Mouse (Mus musculus): ENCODE results near the gene Fam177a. TPM values are rescaled to one million over a fixed set of nuclear protein-coding genes. Genes with fewer than 3 reads are reported as not detected.
"Not testable (repeated sequence)": the region's sequence is repeated elsewhere in the genome, so short reads cannot be mapped to it uniquely, and the experiment has no call there.

The Fam177a gene
- total and polyA plus RNA-seq, 3 experiments, result 11.8 to 12.5 TPM; not detected in 1

GRCm38 (mm10) chr12:55124731-55125130, 462 bp downstream of the Fam177a start:
- H3K4me1 ChIP-seq (ENCODE audit: control insufficient read depth in 1 of 2, insufficient read depth in 2 of 2); H3K9me3 ChIP-seq (replicated peaks; ENCODE audit: low read length); H3K79me2 ChIP-seq (replicated peaks; ENCODE audit: control insufficient read depth, extremely low read depth, insufficient read depth, poor library complexity, severe bottlenecking); H3K4me3 ChIP-seq (replicated peaks in 1 of 3; ENCODE audit: low read depth in 2 of 3, low read length in 2 of 3, poor library complexity in 1 of 3); H3K36me3 ChIP-seq (replicated peaks in 1 of 2; ENCODE audit: control insufficient read depth in 1 of 2, insufficient read depth in 1 of 2, low read length in 1 of 2); DNase-seq (ENCODE audit: extremely low read depth); H3K27ac ChIP-seq (ENCODE audit: insufficient read depth, low read depth); dilution Hi-C loops (cut with MboI; ENCODE audit: extremely low pct_ligation_motif_present, extremely low pct_unique_long_range_greater_than_20kb, low sequenced_read_pairs); in situ Hi-C loops (cut with MboI; ENCODE audit: low pct_ligation_motif_present, low pct_unique_long_range_greater_than_20kb, low sequenced_read_pairs); H3K27me3 ChIP-seq (replicated peaks); H3K4me2 ChIP-seq (ENCODE audit: insufficient read depth, low read depth, poor library complexity, severe bottlenecking); H3K9ac ChIP-seq (ENCODE audit: insufficient read depth, low read depth): not testable (repeated sequence)

GRCm38 (mm10) chr12:55135540-55135939, 11.3 kb downstream of the Fam177a start:
- H3K9ac ChIP-seq (ENCODE audit: insufficient read depth, low read depth); H3K79me2 ChIP-seq (replicated peaks; ENCODE audit: control insufficient read depth, extremely low read depth, insufficient read depth, poor library complexity, severe bottlenecking); H3K4me3 ChIP-seq (replicated peaks in 1 of 3; ENCODE audit: low read depth in 2 of 3, low read length in 2 of 3, poor library complexity in 1 of 3); H3K36me3 ChIP-seq (replicated peaks in 1 of 2; ENCODE audit: control insufficient read depth in 1 of 2, insufficient read depth in 1 of 2, low read length in 1 of 2); in situ Hi-C loops (cut with MboI; ENCODE audit: low pct_ligation_motif_present, low pct_unique_long_range_greater_than_20kb, low sequenced_read_pairs); H3K27me3 ChIP-seq (replicated peaks); H3K4me2 ChIP-seq (ENCODE audit: insufficient read depth, low read depth, poor library complexity, severe bottlenecking); H3K27ac ChIP-seq (ENCODE audit: insufficient read depth, low read depth); H3K9me3 ChIP-seq (replicated peaks; ENCODE audit: low read length); DNase-seq (ENCODE audit: extremely low read depth); H3K4me1 ChIP-seq (ENCODE audit: control insufficient read depth in 1 of 2, insufficient read depth in 2 of 2); dilution Hi-C loops (cut with MboI; ENCODE audit: extremely low pct_ligation_motif_present, extremely low pct_unique_long_range_greater_than_20kb, low sequenced_read_pairs): not testable (repeated sequence)

GRCm38 (mm10) chr12:55137859-55138258, 13.6 kb downstream of the Fam177a start:
- DNase-seq (ENCODE audit: extremely low read depth); H3K27me3 ChIP-seq (replicated peaks); H3K4me1 ChIP-seq (ENCODE audit: control insufficient read depth in 1 of 2, insufficient read depth in 2 of 2); H3K79me2 ChIP-seq (replicated peaks; ENCODE audit: control insufficient read depth, extremely low read depth, insufficient read depth, poor library complexity, severe bottlenecking); H3K27ac ChIP-seq (ENCODE audit: insufficient read depth, low read depth); H3K9me3 ChIP-seq (replicated peaks; ENCODE audit: low read length); in situ Hi-C loops (cut with MboI; ENCODE audit: low pct_ligation_motif_present, low pct_unique_long_range_greater_than_20kb, low sequenced_read_pairs); dilution Hi-C loops (cut with MboI; ENCODE audit: extremely low pct_ligation_motif_present, extremely low pct_unique_long_range_greater_than_20kb, low sequenced_read_pairs); H3K36me3 ChIP-seq (replicated peaks in 1 of 2; ENCODE audit: control insufficient read depth in 1 of 2, insufficient read depth in 1 of 2, low read length in 1 of 2); H3K4me3 ChIP-seq (replicated peaks in 1 of 3; ENCODE audit: low read depth in 2 of 3, low read length in 2 of 3, poor library complexity in 1 of 3); H3K9ac ChIP-seq (ENCODE audit: insufficient read depth, low read depth); H3K4me2 ChIP-seq (ENCODE audit: insufficient read depth, low read depth, poor library complexity, severe bottlenecking): not testable (repeated sequence)

- H3K27ac ChIP-seq (ENCODE audit: insufficient read depth, low read depth); H3K36me3 ChIP-seq (replicated peaks in 1 of 2; ENCODE audit: control insufficient read depth in 1 of 2, insufficient read depth in 1 of 2, low read length in 1 of 2); H3K4me2 ChIP-seq (ENCODE audit: insufficient read depth, low read depth, poor library complexity, severe bottlenecking); dilution Hi-C loops (cut with MboI; ENCODE audit: extremely low pct_ligation_motif_present, extremely low pct_unique_long_range_greater_than_20kb, low sequenced_read_pairs); H3K79me2 ChIP-seq (replicated peaks; ENCODE audit: control insufficient read depth, extremely low read depth, insufficient read depth, poor library complexity, severe bottlenecking); H3K4me3 ChIP-seq (replicated peaks in 1 of 3; ENCODE audit: low read depth in 2 of 3, low read length in 2 of 3, poor library complexity in 1 of 3); H3K27me3 ChIP-seq (replicated peaks); in situ Hi-C loops (cut with MboI; ENCODE audit: low pct_ligation_motif_present, low pct_unique_long_range_greater_than_20kb, low sequenced_read_pairs); DNase-seq (ENCODE audit: extremely low read depth); H3K9me3 ChIP-seq (replicated peaks; ENCODE audit: low read length); H3K9ac ChIP-seq (ENCODE audit: insufficient read depth, low read depth); H3K4me1 ChIP-seq (ENCODE audit: control insufficient read depth in 1 of 2, insufficient read depth in 2 of 2): not testable (repeated sequence)
Measured at GRCm38 (mm10) chr12:55154559-55155448, 30.5 kb downstream of the Fam177a start, which contains the start of gene Srp54b. Gene Srp54b (plus strand): TSS chr12:55155104.

- not testable (repeated sequence) for H3K4me3 ChIP-seq (replicated peaks in 1 of 3; ENCODE audit: low read depth in 2 of 3, low read length in 2 of 3, poor library complexity in 1 of 3)
Measured at GRCm38 (mm10) chr12:55155449-55155783, 31.1 kb downstream of the Fam177a start.

GRCm38 (mm10) chr12:55167034-55167557, 42.8 kb downstream of the Fam177a start:
- H3K27ac ChIP-seq (ENCODE audit: insufficient read depth, low read depth); H3K4me3 ChIP-seq (replicated peaks in 1 of 3; ENCODE audit: low read depth in 2 of 3, low read length in 2 of 3, poor library complexity in 1 of 3); H3K4me1 ChIP-seq (ENCODE audit: control insufficient read depth in 1 of 2, insufficient read depth in 2 of 2); dilution Hi-C loops (cut with MboI; ENCODE audit: extremely low pct_ligation_motif_present, extremely low pct_unique_long_range_greater_than_20kb, low sequenced_read_pairs); H3K79me2 ChIP-seq (replicated peaks; ENCODE audit: control insufficient read depth, extremely low read depth, insufficient read depth, poor library complexity, severe bottlenecking); H3K36me3 ChIP-seq (replicated peaks in 1 of 2; ENCODE audit: control insufficient read depth in 1 of 2, insufficient read depth in 1 of 2, low read length in 1 of 2); DNase-seq (ENCODE audit: extremely low read depth); in situ Hi-C loops (cut with MboI; ENCODE audit: low pct_ligation_motif_present, low pct_unique_long_range_greater_than_20kb, low sequenced_read_pairs); H3K27me3 ChIP-seq (replicated peaks); H3K9me3 ChIP-seq (replicated peaks; ENCODE audit: low read length); H3K9ac ChIP-seq (ENCODE audit: insufficient read depth, low read depth); H3K4me2 ChIP-seq (ENCODE audit: insufficient read depth, low read depth, poor library complexity, severe bottlenecking): not testable (repeated sequence)

More at GRCm38 (mm10) chr12:55155449-55155783, 31.1 kb downstream of the Fam177a start:
- dilution Hi-C loops (cut with MboI; ENCODE audit: extremely low pct_ligation_motif_present, extremely low pct_unique_long_range_greater_than_20kb, low sequenced_read_pairs); H3K27ac ChIP-seq (ENCODE audit: insufficient read depth, low read depth); H3K79me2 ChIP-seq (replicated peaks; ENCODE audit: control insufficient read depth, extremely low read depth, insufficient read depth, poor library complexity, severe bottlenecking); H3K4me1 ChIP-seq (ENCODE audit: control insufficient read depth in 1 of 2, insufficient read depth in 2 of 2); H3K27me3 ChIP-seq (replicated peaks); in situ Hi-C loops (cut with MboI; ENCODE audit: low pct_ligation_motif_present, low pct_unique_long_range_greater_than_20kb, low sequenced_read_pairs); H3K4me2 ChIP-seq (ENCODE audit: insufficient read depth, low read depth, poor library complexity, severe bottlenecking); H3K36me3 ChIP-seq (replicated peaks in 1 of 2; ENCODE audit: control insufficient read depth in 1 of 2, insufficient read depth in 1 of 2, low read length in 1 of 2); H3K9me3 ChIP-seq (replicated peaks; ENCODE audit: low read length); DNase-seq (ENCODE audit: extremely low read depth); H3K9ac ChIP-seq (ENCODE audit: insufficient read depth, low read depth): not testable (repeated sequence)

Data from CH12.LX (cell line).